Mouse (Mus musculus) lung, adult 2 months (tissue): ENCODE data around the gene Pir.

Experiments used
- CTCF ChIP-seq: fragments of 200-500 bp; IDR thresholded peaks from 2 replicates; pipeline ENCODE4 v1.5.1; 2011; ENCODE audit warnings: mild to moderate bottlenecking, low read length, control low read depth; ENCODE audit not compliant: insufficient read depth
- POLR2A ChIP-seq: fragments of 200-500 bp; IDR thresholded peaks from 2 replicates; pipeline ENCODE4 v1.6.1; 2011; ENCODE audit warnings: low read depth, mild to moderate bottlenecking, control low read depth, low read length, borderline replicate concordance; ENCODE audit errors: extremely low read depth

GRCm38 (mm10) chrX:164245714-164246113, 23.5 kb upstream of the Pir start:
- no peak for TF ChIP-seq POLR2A
- TF ChIP-seq CTCF: no peak
